Mouse (Mus musculus) CH12.LX (cell line): ENCODE measurements around the gene Best1. TPM values are rescaled to one million over a fixed set of nuclear protein-coding genes. Genes with fewer than 3 reads are reported as not detected.

ENCODE experiments used
- DNase-seq: peaks from one replicate; pipeline ENCODE4 v3.0.0-alpha.2; 2013; ENCODE audit errors: extremely low read depth
- H3K27ac ChIP-seq: 2 replicates; pipeline ENCODE4 v1.5.1; 2012; ENCODE audit warnings: low read depth, mild to moderate bottlenecking, control low read depth, moderate library complexity; ENCODE audit not compliant: insufficient read depth
- H3K27me3 ChIP-seq: replicated peaks from 2 replicates; pipeline ENCODE3; 2012; ENCODE audit warnings: inconsistent platforms
- H3K36me3 ChIP-seq, 2 experiments: replicated peaks in 1 of 2; 2 replicates each; pipeline versions ENCODE3 to v1.6.1; 2012; ENCODE audit warnings: inconsistent platforms in 1 of 2, low read length in 1 of 2, mild to moderate bottlenecking in 1 of 2, mixed read lengths in 1 of 2, moderate library complexity in 1 of 2; ENCODE audit not compliant: control insufficient read depth in 1 of 2, insufficient read depth in 1 of 2
- H3K4me1 ChIP-seq, 2 experiments: 2 replicates each; pipeline ENCODE4 v1.6.1; 2012; ENCODE audit warnings: inconsistent platforms in 1 of 2, moderate library complexity in 1 of 2; ENCODE audit not compliant: insufficient read depth in 2 of 2, control insufficient read depth in 1 of 2
- H3K4me2 ChIP-seq: 2 replicates; pipeline ENCODE4 v1.6.1; 2012; ENCODE audit warnings: low read depth, mild to moderate bottlenecking, control low read depth; ENCODE audit not compliant: poor library complexity, insufficient read depth, severe bottlenecking
- H3K4me3 ChIP-seq, 3 experiments: fragments of 150-350 bp in 1 of 3; sonication (generic) in 1 of 3; replicated peaks in 1 of 3; 2 replicates each; pipeline versions ENCODE3 to v1.5.1; 2011 to 2012; ENCODE audit warnings: low read depth in 2 of 3, low read length in 2 of 3, mild to moderate bottlenecking in 2 of 3, moderate library complexity in 2 of 3, control low read depth in 1 of 3, improper control_type of control experiment in 1 of 3, inconsistent platforms in 1 of 3, mixed read lengths in 1 of 3; ENCODE audit not compliant: poor library complexity in 1 of 3
- H3K79me2 ChIP-seq: replicated peaks from 2 replicates; pipeline ENCODE4 v1.6.1; 2012; ENCODE audit warnings: mild to moderate bottlenecking, moderate library complexity; ENCODE audit not compliant: control insufficient read depth, poor library complexity, insufficient read depth, severe bottlenecking; ENCODE audit errors: extremely low read depth
- H3K9ac ChIP-seq: 2 replicates; pipeline ENCODE4 v1.6.1; 2012; ENCODE audit warnings: low read depth, mild to moderate bottlenecking, control low read depth, moderate library complexity; ENCODE audit not compliant: insufficient read depth
- H3K9me3 ChIP-seq: replicated peaks from 2 replicates; pipeline ENCODE3; 2012; ENCODE audit warnings: low read length, inconsistent platforms, mixed read lengths
- BHLHE40 ChIP-seq: IDR thresholded peaks from 2 replicates; pipeline ENCODE4 v1.6.1; 2011; ENCODE audit warnings: mild to moderate bottlenecking, low read depth, low read length, improper control_type of control experiment
- CHD1 ChIP-seq: IDR thresholded peaks from 2 replicates; pipeline ENCODE4 v1.6.1; 2012; ENCODE audit warnings: low read depth, low read length, improper control_type of control experiment, inconsistent platforms
- CTCF ChIP-seq, 2 experiments: IDR thresholded peaks in 1 of 2; conservative IDR thresholded peaks in 1 of 2; 2 replicates each; pipeline ENCODE4 v1.5.1; 2011 to 2012; ENCODE audit warnings: low read depth in 2 of 2, low read length in 2 of 2, improper control_type of control experiment in 1 of 2, inconsistent platforms in 1 of 2, mild to moderate bottlenecking in 1 of 2, moderate library complexity in 1 of 2
- EP300 ChIP-seq: IDR thresholded peaks from 2 replicates; pipeline ENCODE4 v1.6.1; 2011; ENCODE audit warnings: low read length, improper control_type of control experiment
- ETS1 ChIP-seq: conservative IDR thresholded peaks from 2 replicates; pipeline ENCODE4 v1.6.1; 2012; ENCODE audit warnings: low read depth, mild to moderate bottlenecking, inconsistent platforms, low read length, improper control_type of control experiment, moderate library complexity
- HCFC1 ChIP-seq: IDR thresholded peaks from 2 replicates; pipeline ENCODE4 v1.6.1; 2012; ENCODE audit warnings: low read depth, mild to moderate bottlenecking, inconsistent platforms, low read length, improper control_type of control experiment
- IRF4 ChIP-seq: IDR thresholded peaks from 2 replicates; pipeline ENCODE4 v1.6.1; 2014; ENCODE audit warnings: low read depth, mild to moderate bottlenecking, inconsistent platforms, low read length, improper control_type of control experiment
- JUN ChIP-seq: IDR thresholded peaks from 2 replicates; pipeline ENCODE4 v1.6.1; 2011; ENCODE audit warnings: low read depth, mild to moderate bottlenecking, low read length, improper control_type of control experiment, moderate library complexity; ENCODE audit not compliant: insufficient read depth
- JUND ChIP-seq: conservative IDR thresholded peaks from 2 replicates; pipeline ENCODE4 v1.6.1; 2011; ENCODE audit warnings: low read depth, low read length, improper control_type of control experiment
- MAFK ChIP-seq: IDR thresholded peaks from 2 replicates; pipeline ENCODE4 v1.6.1; 2011; ENCODE audit warnings: low read length, improper control_type of control experiment; ENCODE audit not compliant: insufficient replicate concordance
- MEF2A ChIP-seq: IDR thresholded peaks from 2 replicates; pipeline ENCODE4 v1.6.1; 2014; ENCODE audit warnings: low read depth, mild to moderate bottlenecking, inconsistent platforms, low read length, improper control_type of control experiment, borderline replicate concordance
- MXI1 ChIP-seq: IDR thresholded peaks from 2 replicates; pipeline ENCODE4 v1.6.1; 2011; ENCODE audit warnings: mild to moderate bottlenecking, low read depth, low read length, improper control_type of control experiment
- MYC ChIP-seq: IDR thresholded peaks from 2 replicates; pipeline ENCODE4 v1.6.1; 2011; ENCODE audit warnings: low read depth, mild to moderate bottlenecking, improper control_type of control experiment, low read length
- POLR2A ChIP-seq: IDR thresholded peaks from 2 replicates; pipeline ENCODE4 v1.6.1; 2011; ENCODE audit warnings: low read depth, mild to moderate bottlenecking, improper control_type of control experiment, low read length
- RAD21 ChIP-seq: IDR thresholded peaks from 2 replicates; pipeline ENCODE4 v1.6.1; 2011; ENCODE audit warnings: low read depth, mild to moderate bottlenecking, low read length, improper control_type of control experiment, moderate library complexity
- RCOR1 ChIP-seq: conservative IDR thresholded peaks from 2 replicates; pipeline ENCODE4 v1.6.1; 2012; ENCODE audit warnings: low read depth, mild to moderate bottlenecking, inconsistent platforms, low read length, improper control_type of control experiment
- TBP ChIP-seq: conservative IDR thresholded peaks from 2 replicates; pipeline ENCODE4 v1.6.1; 2011; ENCODE audit warnings: low read depth, low read length, improper control_type of control experiment
- TCF12 ChIP-seq: IDR thresholded peaks from 2 replicates; pipeline ENCODE4 v1.6.1; 2014; ENCODE audit warnings: low read depth, mild to moderate bottlenecking, inconsistent platforms, low read length, improper control_type of control experiment
- USF1 ChIP-seq: IDR thresholded peaks from 2 replicates; pipeline ENCODE4 v1.6.1; 2014; ENCODE audit warnings: low read depth, mild to moderate bottlenecking, inconsistent platforms, low read length, improper control_type of control experiment
- USF2 ChIP-seq: conservative IDR thresholded peaks from 2 replicates; pipeline ENCODE4 v1.6.1; 2011; ENCODE audit warnings: low read depth, low read length, improper control_type of control experiment
- ZC3H11A ChIP-seq: IDR thresholded peaks from 2 replicates; pipeline ENCODE4 v1.6.1; 2012; ENCODE audit warnings: low read depth, mild to moderate bottlenecking, inconsistent platforms, low read length, improper control_type of control experiment
- ZKSCAN1 ChIP-seq: IDR thresholded peaks from 2 replicates; pipeline ENCODE4 v1.6.1; 2012; ENCODE audit warnings: low read depth, inconsistent platforms, low read length, improper control_type of control experiment, borderline replicate concordance
- ZMIZ1 ChIP-seq: IDR thresholded peaks from 2 replicates; pipeline ENCODE4 v1.6.1; 2012; ENCODE audit warnings: low read depth, mild to moderate bottlenecking, inconsistent platforms, low read length, improper control_type of control experiment
- dilution Hi-C: fragments of 300-500 bp; cut with MboI; formaldehyde crosslinking; loops from 2 replicates; pipeline ENCODE4 v1.14.3; 2020; ENCODE audit warnings: low sequenced_read_pairs; ENCODE audit not compliant: extremely low pct_unique_long_range_greater_than_20kb, extremely low pct_ligation_motif_present
- in situ Hi-C: fragments of 300-500 bp; cut with MboI; formaldehyde crosslinking; loops from 3 replicates; pipeline ENCODE4 v1.14.3; 2019; ENCODE audit warnings: low sequenced_read_pairs, low pct_ligation_motif_present, low pct_unique_long_range_greater_than_20kb, mixed read lengths
- polyA plus RNA-seq: library from polyadenylated mRNA; unstranded; fragments of >175 nt; gene quantifications from 2 replicates; pipeline ENCODE4 v1.2.1, GENCODE M21; 2012; ENCODE audit warnings: low read depth; ENCODE audit not compliant: insufficient read length
- total RNA-seq, 2 experiments: library from RNA; depleted of rRNA; stranded (reverse); fragments of 300-350 nt in 1 of 2; fragments of >200 nt in 1 of 2; gene quantifications; 2 replicates each; pipeline ENCODE4 v1.2.3; 2012 to 2014

Best1 gene
- total and polyA plus RNA-seq, 3 experiments, result 0.13 TPM; not detected in 2

DNA sequence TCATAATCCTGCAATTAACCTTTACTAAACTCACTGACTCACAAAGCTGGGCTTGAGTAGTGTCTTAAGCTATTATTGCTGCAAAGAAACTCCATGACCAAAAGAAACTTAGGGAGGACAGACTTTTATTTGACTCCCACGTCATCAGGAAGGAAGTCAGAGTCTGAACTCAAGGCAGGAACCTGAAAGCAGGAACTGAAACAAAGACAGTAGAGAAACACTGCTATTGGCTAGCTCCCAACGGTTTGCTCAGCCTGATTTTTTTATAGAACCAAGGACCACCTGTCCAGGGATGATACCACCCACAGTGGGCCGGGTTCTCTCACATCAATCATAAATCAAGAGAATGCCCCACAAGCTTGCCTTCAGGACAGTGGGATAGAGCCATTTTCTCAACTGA lies 49.0 kb downstream of the Best1 start:
- Histone ChIP-seq H3K4me2 (no peak overlapping the region), H3K27ac (no peak overlapping the region), H3K9ac (no peak overlapping the region), H3K9me3 (peaks cover 17% of the 10 kb centered on the region), H3K36me3 (no peaks in the 10 kb centered on the region), H3K4me1 (peaks cover 8 to 46% of the 10 kb centered on the region in 2 experiments; a peak in 3 of 4 replicates), H3K79me2 (no peaks in the 10 kb centered on the region), H3K4me3 (no peak overlapping the region), H3K27me3 (no peaks in the 10 kb centered on the region)
- no peak for DNase-seq
- TF ChIP-seq IRF4 (peak; percentile 53; the same call in 1 of the 2 replicates), MAFK (no peak), EP300 (peak; percentile 33; the same call in 1 of the 2 replicates), ZMIZ1 (no peak), CTCF (conservative IDR thresholded peaks at IDR 0.05 in 1 of 2, IDR thresholded peaks at IDR 0.05 in 1 of 2; ENCODE audit: low read depth in 2 of 2, low read length in 2 of 2) (no peak), POLR2A (no peak), MEF2A (0 out of 2 replicates have a peak, but pooled peaks have one; percentile 11)
- dilution Hi-C loops, result no loop called here
- in situ Hi-C loops, result no loop called here

DNA sequence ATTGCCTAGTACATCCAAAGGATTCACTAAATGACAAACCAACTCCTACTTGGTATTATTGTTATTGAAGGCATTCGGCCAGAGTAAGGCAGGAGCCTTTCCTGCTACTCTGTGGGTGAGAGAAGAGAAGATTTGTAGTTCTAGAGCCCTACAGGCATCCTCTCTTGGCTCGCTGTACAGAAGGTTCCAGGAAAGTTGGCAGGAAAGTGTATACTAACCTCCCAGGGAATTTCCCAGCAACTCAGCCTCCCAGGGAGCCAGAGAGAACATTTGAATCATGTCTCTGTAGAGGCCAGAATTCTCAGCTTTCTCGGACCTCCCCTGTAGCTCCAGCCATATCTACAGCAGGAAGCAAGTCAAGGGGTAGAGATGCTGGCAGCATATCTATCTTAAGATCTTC lies 54.4 kb downstream of the Best1 start:
- Histone ChIP-seq H3K36me3 (no peaks in the 10 kb centered on the region), H3K9me3 (peaks cover 6% of the 10 kb centered on the region), H3K4me3 (no peak overlapping the region), H3K27ac (no peak overlapping the region), H3K9ac (no peak overlapping the region), H3K4me2 (no peak overlapping the region), H3K79me2 (no peaks in the 10 kb centered on the region), H3K27me3 (no peaks in the 10 kb centered on the region), H3K4me1 (peaks cover 16 to 53% of the 10 kb centered on the region in 2 experiments)
- DNase-seq, result no peak
- in situ Hi-C loops, result no loop called here
- dilution Hi-C loops, result no loop called here
- TF ChIP-seq HCFC1 (no peak), CTCF (conservative IDR thresholded peaks at IDR 0.05 in 1 of 2, IDR thresholded peaks at IDR 0.05 in 1 of 2; ENCODE audit: low read depth in 2 of 2, low read length in 2 of 2) (no peak)

DNA sequence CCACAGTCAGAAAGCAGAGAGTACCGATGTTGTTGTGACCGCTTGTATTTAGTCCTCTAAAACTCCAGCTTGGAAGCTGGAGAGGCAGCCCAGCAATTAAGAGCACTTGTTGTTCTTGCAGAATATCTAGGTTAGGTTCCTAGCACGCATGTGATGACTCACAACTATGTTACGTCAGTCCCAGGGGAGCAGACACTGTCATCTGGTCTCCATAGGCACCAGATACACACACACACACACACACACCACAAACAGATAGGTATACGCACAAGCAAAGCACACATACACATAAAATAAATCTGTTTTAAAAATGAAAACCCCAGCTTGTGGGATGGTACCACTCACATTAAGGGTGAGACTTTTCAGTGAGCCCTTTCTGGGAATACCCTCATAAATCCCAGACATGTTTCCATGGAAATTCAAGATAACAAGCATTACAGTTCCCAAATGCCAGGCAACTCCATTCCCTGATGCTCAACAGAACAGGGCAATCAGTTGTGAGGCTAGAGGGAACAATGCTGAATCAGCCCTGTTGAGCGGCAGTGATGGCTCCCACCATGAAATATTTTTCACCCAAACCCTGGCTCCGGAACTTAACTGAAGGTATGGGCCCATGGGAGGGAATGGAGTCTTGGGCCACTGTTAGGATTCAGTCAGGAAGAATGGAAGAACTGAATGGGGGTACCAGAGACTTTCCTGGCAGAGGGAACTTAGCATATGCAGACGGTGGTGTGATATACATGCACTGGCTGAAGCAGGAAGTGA lies 55.5 kb downstream of the Best1 start:
- H3K9me3 ChIP-seq, result peaks cover 4% of the 10 kb centered on the region
- no peak overlapping the region for H3K4me2 ChIP-seq
- no peaks in the 10 kb centered on the region for H3K27me3 ChIP-seq
- in situ Hi-C loops (no loop called here), dilution Hi-C loops (no loop called here)
- H3K36me3 ChIP-seq, result no peaks in the 10 kb centered on the region
- no peak overlapping the region for H3K9ac ChIP-seq
- peaks cover 16 to 62% of the 10 kb centered on the region in 2 experiments for H3K4me1 ChIP-seq
- no peak overlapping the region for H3K27ac ChIP-seq
- H3K4me3 ChIP-seq, result no peak overlapping the region
- DNase-seq, result no peak
- H3K79me2 ChIP-seq, result no peaks in the 10 kb centered on the region
- TF ChIP-seq ZC3H11A, result no peak
- no peak for TF ChIP-seq POLR2A
- no peak for TF ChIP-seq USF2
- TF ChIP-seq TCF12, result no peak
- TF ChIP-seq MXI1, result no peak
- TF ChIP-seq ZMIZ1, result no peak
- no peak for TF ChIP-seq CTCF (conservative IDR thresholded peaks at IDR 0.05 in 1 of 2, IDR thresholded peaks at IDR 0.05 in 1 of 2; ENCODE audit: low read depth in 2 of 2, low read length in 2 of 2)
- no peak for TF ChIP-seq USF1
- TF ChIP-seq EP300, result peak; percentile 36; the same call in 1 of the 2 replicates
- no peak for TF ChIP-seq MYC
- no peak for TF ChIP-seq ZKSCAN1
- TF ChIP-seq TBP, result no peak
- peak; percentile 46; the same call in 1 of the 2 replicates for TF ChIP-seq JUN
- 0 out of 2 replicates have a peak, but pooled peaks have one; percentile 9 for TF ChIP-seq MAFK
- TF ChIP-seq JUND, result no peak
- TF ChIP-seq RAD21, result no peak
- peak; percentile 54 for TF ChIP-seq BHLHE40
- no peak for TF ChIP-seq RCOR1
- TF ChIP-seq ETS1, result no peak; the same call in 1 of the 2 replicates
- no peak for TF ChIP-seq MEF2A
- no peak for TF ChIP-seq CHD1
